19 mouse cellular contexts compared by ENCODE assay signal in genomic region chr16:34058611-34059010, GRCm38 (mm10).
DNase-seq lines count a peak whose midpoint lies in the region; ATAC-seq and TF ChIP-seq lines count a peak whose summit lies in the region.
"Had no signal": no experiment of that assay in that cellular context is flagged by ENCODE, and none has a peak within 500 bp of the region (broad histone marks: within the 10 kb centered on the region; RNA-seq: fewer than 3 reads in every experiment).

No protein-coding gene starts in this region.

- TF ChIP-seq CTCF in lung, embryonic 14.5 days (IDR thresholded peaks at IDR 0.05; ENCODE audit: low read depth): no peak

- H3K4me1 ChIP-seq in forebrain, embryonic 10.5 days: peaks cover 18% of the 10 kb centered on the region; the same call in 1 of the 2 replicates
- peaks cover 4% of the 10 kb centered on the region; the same call in 1 of the 2 replicates for H3K4me1 ChIP-seq in forebrain, embryonic 13.5 days
- H3K4me1 ChIP-seq in heart, embryonic 16.5 days (ENCODE audit: control insufficient read depth, insufficient read depth, low read length): peaks cover 29% of the 10 kb centered on the region
- H3K4me1 ChIP-seq in lung, embryonic 14.5 days (ENCODE audit: insufficient read depth): peaks cover 17% of the 10 kb centered on the region
- H3K4me1 ChIP-seq in embryonic facial prominence, embryonic 14.5 days (ENCODE audit: control insufficient read depth, insufficient read depth, low read length): peaks cover 3% of the 10 kb centered on the region; the same call in 1 of the 2 replicates
- H3K4me1 ChIP-seq: midbrain, embryonic 15.5 days had no signal

- H3K36me3 ChIP-seq in forebrain, embryonic 10.5 days (replicated peaks): 0 out of 2 replicates have a peak, but pooled peaks cover 11% of the 10 kb centered on the region
- peaks cover 14% of the 10 kb centered on the region for H3K36me3 ChIP-seq in forebrain, embryonic 13.5 days (ENCODE audit: poor library complexity, severe bottlenecking)
- peaks cover 11% of the 10 kb centered on the region for H3K36me3 ChIP-seq in heart, embryonic 16.5 days (ENCODE audit: control insufficient read depth, insufficient read depth)
- no peaks in the 10 kb centered on the region; the same call in none of the 2 replicates for H3K36me3 ChIP-seq in lung, embryonic 14.5 days (ENCODE audit: insufficient read depth)
- H3K36me3 ChIP-seq in embryonic facial prominence, embryonic 14.5 days (ENCODE audit: control insufficient read depth, insufficient read depth, low read length): peaks cover 11% of the 10 kb centered on the region; the same call in 1 of the 2 replicates

- no peak overlapping the region for H3K4me2 ChIP-seq in forebrain, embryonic 13.5 days
- H3K4me2 ChIP-seq in heart, embryonic 16.5 days (ENCODE audit: low read depth, low read length): no peak overlapping the region
- H3K4me2 ChIP-seq in lung, embryonic 14.5 days: no peak overlapping the region
- no peak overlapping the region for H3K4me2 ChIP-seq in embryonic facial prominence, embryonic 14.5 days (ENCODE audit: low read depth, low read length)
- H3K4me2 ChIP-seq: limb, embryonic 12.5 days; midbrain, embryonic 15.5 days had no signal

- no peak for DNase-seq in forebrain, embryonic 10.5 days (ENCODE audit: extremely low spot score, low spot score)
- no peak for DNase-seq in heart, postnatal 25 days (ENCODE audit: low spot score)
- DNase-seq in lung, embryonic 14.5 days: no peak
- DNase-seq in lung, postnatal 36 days: no peak
- peak; percentile 59 for DNase-seq in embryonic facial prominence, embryonic 14.5 days (ENCODE audit: low spot score)
- DNase-seq in frontal cortex, postnatal 14 days (ENCODE audit: low spot score in 2 of 2): no peak
- DNase-seq: adrenal gland, adult 8-10 months; cerebellum, adult 11 months; cerebellum, postnatal 25 days; gastrocnemius, postnatal 14 days; kidney, postnatal 25 days; right cerebral cortex, adult 18-20 months; thymus, adult 18-20 months had no signal

- no peaks in the 10 kb centered on the region for H3K9me3 ChIP-seq in forebrain, embryonic 10.5 days
- no peaks in the 10 kb centered on the region for H3K9me3 ChIP-seq in forebrain, embryonic 13.5 days (replicated peaks)
- H3K9me3 ChIP-seq in heart, embryonic 16.5 days (replicated peaks; ENCODE audit: control insufficient read depth, low read length): no peaks in the 10 kb centered on the region
- no peaks in the 10 kb centered on the region for H3K9me3 ChIP-seq in lung, embryonic 14.5 days (ENCODE audit: low read depth, low read length)
- H3K9me3 ChIP-seq in embryonic facial prominence, embryonic 14.5 days (ENCODE audit: control insufficient read depth, low read length): no peaks in the 10 kb centered on the region
- H3K9me3 ChIP-seq: limb, embryonic 12.5 days; midbrain, embryonic 15.5 days had no signal

- H3K27me3 ChIP-seq in forebrain, embryonic 10.5 days (ENCODE audit: poor library complexity, severe bottlenecking): no peaks in the 10 kb centered on the region
- no peaks in the 10 kb centered on the region for H3K27me3 ChIP-seq in forebrain, embryonic 13.5 days
- H3K27me3 ChIP-seq in heart, embryonic 16.5 days (ENCODE audit: control insufficient read depth, insufficient read depth, low read length): no peaks in the 10 kb centered on the region
- H3K27me3 ChIP-seq in lung, embryonic 14.5 days (ENCODE audit: insufficient read depth, low read length): no peaks in the 10 kb centered on the region
- no peaks in the 10 kb centered on the region for H3K27me3 ChIP-seq in embryonic facial prominence, embryonic 14.5 days (replicated peaks; ENCODE audit: control insufficient read depth, insufficient read depth, low read length)
- H3K27me3 ChIP-seq: limb, embryonic 12.5 days; midbrain, embryonic 15.5 days had no signal

- no peak overlapping the region for H3K4me3 ChIP-seq in forebrain, embryonic 10.5 days
- H3K4me3 ChIP-seq in forebrain, embryonic 13.5 days: no peak overlapping the region
- H3K4me3 ChIP-seq in heart, embryonic 16.5 days (ENCODE audit: low read length): no peak overlapping the region
- no peak overlapping the region for H3K4me3 ChIP-seq in lung, embryonic 14.5 days (ENCODE audit: low read depth, low read length)
- no peak overlapping the region for H3K4me3 ChIP-seq in embryonic facial prominence, embryonic 14.5 days (ENCODE audit: low read depth, low read length)
- H3K4me3 ChIP-seq: left cerebral cortex, adult 2 months; limb, embryonic 12.5 days; midbrain, embryonic 15.5 days had no signal

- no peak overlapping the region for H3K9ac ChIP-seq in forebrain, embryonic 13.5 days
- H3K9ac ChIP-seq in heart, embryonic 16.5 days (ENCODE audit: low read length): peak overlapping the region; percentile 35; the same call in 1 of the 2 replicates
- H3K9ac ChIP-seq in lung, embryonic 14.5 days: no peak overlapping the region
- H3K9ac ChIP-seq in embryonic facial prominence, embryonic 14.5 days (ENCODE audit: low read depth, low read length): no peak overlapping the region
- H3K9ac ChIP-seq: limb, embryonic 12.5 days; midbrain, embryonic 15.5 days had no signal

- WGBS in forebrain, embryonic 10.5 days: 89% methylated on average over 3 of the region's 3 CpGs
- 90% methylated on average over 3 of the region's 3 CpGs for WGBS in forebrain, embryonic 13.5 days
- 43% methylated on average over 3 of the region's 3 CpGs for WGBS in heart, embryonic 16.5 days
- WGBS in lung, embryonic 14.5 days: 28% methylated on average over 3 of the region's 3 CpGs
- WGBS in embryonic facial prominence, embryonic 14.5 days: 21% methylated on average over 3 of the region's 3 CpGs

- intact Hi-C loops in heart, postnatal 25 days (cut with DNase I): no loop called here

- H3K27ac ChIP-seq in forebrain, embryonic 10.5 days: 0 out of 2 replicates have a peak overlapping the region, but pooled peaks have one; percentile 26
- H3K27ac ChIP-seq in forebrain, embryonic 13.5 days: no peak overlapping the region
- peak overlapping the region; percentile 66 for H3K27ac ChIP-seq in heart, embryonic 16.5 days (ENCODE audit: low read length)
- peak overlapping the region; percentile 34; the same call in 1 of the 2 replicates for H3K27ac ChIP-seq in lung, embryonic 14.5 days (ENCODE audit: low read depth)
- peak overlapping the region; percentile 52 for H3K27ac ChIP-seq in embryonic facial prominence, embryonic 14.5 days (replicated peaks; ENCODE audit: low read depth, low read length)
- H3K27ac ChIP-seq: left cerebral cortex, adult 2 months; limb, embryonic 12.5 days; midbrain, embryonic 15.5 days had no signal

- ATAC-seq in forebrain, embryonic 13.5 days: no peak
- no peak for ATAC-seq in heart, embryonic 16.5 days (replicated peaks; ENCODE audit: extremely low read depth, insufficient read depth, low FRiP score)
- ATAC-seq in lung, embryonic 14.5 days (ENCODE audit: insufficient read depth): no peak
- ATAC-seq in embryonic facial prominence, embryonic 14.5 days (ENCODE audit: low read depth): no peak
- ATAC-seq: CD4-positive, CD25-positive, alpha-beta regulatory T cell, adult 4 months; midbrain, embryonic 15.5 days had no signal
